Mouse (Mus musculus) kidney, embryonic 14.5 days (tissue): Measurements from ENCODE around the gene Rhbdl1. TPM values are rescaled to one million over a fixed set of nuclear protein-coding genes. Genes with fewer than 3 reads are reported as not detected.
"Not testable (repeated sequence)": the region's sequence is repeated elsewhere in the genome, so short reads cannot be mapped to it uniquely, and the experiment has no call there.

Source experiments
- ATAC-seq: fragments of 200-750 bp; cut with Nextera tagmentation; 2 replicates; pipeline ENCODE4 v1.8.0; 2017; ENCODE audit warnings: moderate number of reproducible peaks, mild to moderate bottlenecking, moderate TSS enrichment, moderate library complexity; ENCODE audit not compliant: low FRiP score, low TSS enrichment
- H3K27ac ChIP-seq: fragments of 300-500 bp; sonication (generic); 2 replicates; pipeline ENCODE4 v1.5.1; 2014; ENCODE audit warnings: low read depth, mild to moderate bottlenecking, low read length, moderate library complexity, mixed read lengths
- H3K27me3 ChIP-seq: fragments of 300-500 bp; sonication (generic); 2 replicates; pipeline ENCODE4 v1.6.1; 2014; ENCODE audit warnings: mild to moderate bottlenecking, low read length; ENCODE audit not compliant: control insufficient read depth, insufficient read depth
- H3K36me3 ChIP-seq: fragments of 300-500 bp; sonication (generic); 2 replicates; pipeline ENCODE4 v1.6.1; 2014; ENCODE audit warnings: low read length, mixed read lengths; ENCODE audit not compliant: control insufficient read depth, insufficient read depth
- H3K4me1 ChIP-seq: fragments of 300-500 bp; sonication (generic); 2 replicates; pipeline ENCODE4 v1.6.1; 2014; ENCODE audit warnings: low read length, mixed read lengths; ENCODE audit not compliant: control insufficient read depth, insufficient read depth
- H3K4me2 ChIP-seq: fragments of 300-500 bp; sonication (generic); replicated peaks from 2 replicates; pipeline ENCODE4 v1.6.1; 2014; ENCODE audit warnings: low read depth, mild to moderate bottlenecking, low read length
- H3K4me3 ChIP-seq: fragments of 300-500 bp; sonication (generic); 2 replicates; pipeline ENCODE4 v1.5.1; 2014; ENCODE audit warnings: mild to moderate bottlenecking, low read length
- H3K9ac ChIP-seq: fragments of 300-500 bp; sonication (generic); 2 replicates; pipeline ENCODE4 v1.6.1; 2014; ENCODE audit warnings: low read depth, mild to moderate bottlenecking, low read length, moderate library complexity
- H3K9me3 ChIP-seq: fragments of 300-500 bp; sonication (generic); 2 replicates; pipeline ENCODE4 v1.6.1; 2016; ENCODE audit warnings: low read length; ENCODE audit not compliant: control insufficient read depth
- WGBS: fragments of 180-500 bp; shearing (Covaris S2); extraction: QIAGEN DNeasy Blood & Tissue Kit; methylation state at CpG from one replicate; pipeline ENCODE4 v1.1.7; 2014; 5-methylcytosine and 5-hydroxymethylcytosine counted together
- polyA plus RNA-seq: library from polyadenylated mRNA; unstranded; fragments of >200 nt; fragmentation: Nextera tagmentation; extraction: Ambion mirVana; gene quantifications from 2 replicates; pipeline ENCODE4 v1.2.1, GENCODE M21; 2014

The Rhbdl1 gene
- polyA plus RNA-seq, 1 experiment from 2014 or later, result 2.0 TPM

DNA sequence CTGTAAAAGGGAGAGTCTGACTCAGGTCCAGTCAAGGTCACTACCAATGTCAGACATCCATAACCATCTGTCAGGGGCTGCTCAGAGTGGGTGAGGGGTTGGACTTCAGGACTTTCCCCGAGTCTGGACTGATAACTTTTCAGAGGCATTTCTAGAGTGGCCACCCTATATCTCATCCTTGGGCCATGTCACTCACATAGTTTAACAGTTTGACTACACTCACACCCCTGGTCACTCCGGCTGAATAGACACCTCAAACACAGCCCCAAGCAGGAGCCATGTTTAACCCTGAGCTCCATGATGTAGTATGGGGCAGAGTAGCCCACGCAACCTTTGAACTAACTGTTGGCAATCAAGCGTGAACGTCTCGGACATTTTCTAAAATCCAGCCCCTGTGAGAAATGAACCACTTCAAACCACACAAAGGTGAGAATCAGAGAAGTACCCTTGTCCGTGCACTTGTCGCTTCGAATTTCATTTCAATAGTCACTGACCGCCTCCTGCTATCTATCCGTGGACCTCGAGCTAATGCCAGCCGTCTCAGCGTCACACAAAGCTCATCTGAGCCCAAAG is 37.1 kb upstream of the Rhbdl1 start:
- 0 out of 2 replicates have a peak, but pooled peaks have one; percentile 9 for ATAC-seq
- Histone ChIP-seq H3K4me1 (peaks cover 16% of the 10 kb centered on the region; the same call in 1 of the 2 replicates), H3K4me2 (peak overlapping the region; percentile 73), H3K9me3 (no peaks in the 10 kb centered on the region), H3K4me3 (peak overlapping the region; percentile 69), H3K27me3 (no peaks in the 10 kb centered on the region), H3K27ac (peak overlapping the region; percentile 79), H3K36me3 (peaks cover 17% of the 10 kb centered on the region), H3K9ac (peak overlapping the region; percentile 75; the same call in 1 of the 2 replicates)
- WGBS, result 5% methylated on average over 14 of the region's 14 CpGs

DNA sequence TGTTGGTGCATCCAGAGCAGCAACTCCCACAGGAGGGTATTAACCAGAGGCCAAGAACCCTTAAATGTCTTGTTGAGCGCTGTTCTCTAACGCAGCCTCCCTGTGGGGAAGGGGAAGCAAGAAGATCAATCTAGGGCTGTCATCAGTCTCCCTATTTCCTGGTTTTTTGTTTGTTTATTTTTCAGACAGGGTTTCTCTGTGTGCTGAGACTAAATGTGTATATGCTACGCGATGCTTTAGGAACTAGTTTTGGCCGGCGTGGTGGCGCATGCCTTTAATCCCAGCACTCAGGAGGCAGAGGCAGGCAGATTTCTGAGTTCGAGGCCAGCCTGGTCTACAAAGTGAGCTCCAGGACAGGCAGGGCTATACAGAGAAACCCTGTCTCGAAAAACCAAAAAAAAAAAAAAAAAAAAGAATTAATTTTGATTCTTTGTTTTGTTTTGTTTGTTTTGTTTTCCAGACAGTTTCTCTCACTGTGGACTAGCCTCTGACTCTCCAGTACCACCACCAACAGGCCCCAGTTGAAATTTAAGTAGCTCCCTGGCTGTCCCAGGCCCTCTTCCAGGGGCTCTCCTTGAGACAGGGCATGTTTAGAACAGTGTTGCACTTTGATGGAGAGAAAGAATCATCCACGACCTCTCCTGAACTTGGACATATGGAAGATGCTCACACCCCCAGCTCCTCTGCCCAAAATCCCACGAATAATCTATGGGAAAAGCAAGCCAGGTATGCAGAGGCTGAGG is 36.5 kb upstream of the Rhbdl1 start:
- Histone ChIP-seq H3K4me2 (peak overlapping the region; percentile 73; the same call in 1 of the 2 replicates), H3K27me3 (no peaks in the 10 kb centered on the region), H3K4me1 (peaks cover 21% of the 10 kb centered on the region; the same call in 1 of the 2 replicates), H3K9ac (no peak overlapping the region), H3K4me3 (peak overlapping the region; percentile 69; the same call in 1 of the 2 replicates), H3K9me3 (no peaks in the 10 kb centered on the region), H3K36me3 (peaks cover 11% of the 10 kb centered on the region), H3K27ac (no peak overlapping the region)
- 69% methylated on average over 11 of the region's 11 CpGs for WGBS
- ATAC-seq, result no peak

- Histone ChIP-seq H3K4me3 (no peak overlapping the region), H3K27ac (no peak overlapping the region)
- 87% methylated on average over 3 of the region's 3 CpGs for WGBS
Observed at GRCm38 (mm10) chr17:25872676-25873075, 35.6 kb upstream of the Rhbdl1 start.

GRCm38 (mm10) chr17:25871566-25871965 is 34.5 kb upstream of the Rhbdl1 start:
- H3K9me3 ChIP-seq, H3K27me3 ChIP-seq, ATAC-seq, H3K36me3 ChIP-seq, H3K9ac ChIP-seq, H3K4me3 ChIP-seq, H3K4me2 ChIP-seq, H3K27ac ChIP-seq: not testable (repeated sequence)
- H3K4me1 ChIP-seq, result peaks cover 26% of the 10 kb centered on the region; the same call in 1 of the 2 replicates

More at GRCm38 (mm10) chr17:25872676-25873075, 35.6 kb upstream of the Rhbdl1 start:
- Histone ChIP-seq H3K36me3 (peaks cover 2% of the 10 kb centered on the region; the same call in 1 of the 2 replicates), H3K27me3 (no peaks in the 10 kb centered on the region), H3K9ac (no peak overlapping the region), H3K4me1 (peaks cover 25% of the 10 kb centered on the region; the same call in 1 of the 2 replicates), H3K9me3 (no peaks in the 10 kb centered on the region), H3K4me2 (no peak overlapping the region)
- ATAC-seq, result no peak

GRCm38 (mm10) chr17:25869954-25870353 is 32.9 kb upstream of the Rhbdl1 start:
- no peaks in the 10 kb centered on the region for H3K27me3 ChIP-seq
- no peak for ATAC-seq
- peaks cover 18% of the 10 kb centered on the region; the same call in 1 of the 2 replicates for H3K4me1 ChIP-seq
- H3K4me3 ChIP-seq, result no peak overlapping the region
- no peak overlapping the region for H3K27ac ChIP-seq
- H3K9ac ChIP-seq, result no peak overlapping the region
- WGBS, result 80% methylated on average over 2 of the region's 2 CpGs
- H3K4me2 ChIP-seq, result no peak overlapping the region
- no peaks in the 10 kb centered on the region for H3K36me3 ChIP-seq
- H3K9me3 ChIP-seq, result no peaks in the 10 kb centered on the region

DNA sequence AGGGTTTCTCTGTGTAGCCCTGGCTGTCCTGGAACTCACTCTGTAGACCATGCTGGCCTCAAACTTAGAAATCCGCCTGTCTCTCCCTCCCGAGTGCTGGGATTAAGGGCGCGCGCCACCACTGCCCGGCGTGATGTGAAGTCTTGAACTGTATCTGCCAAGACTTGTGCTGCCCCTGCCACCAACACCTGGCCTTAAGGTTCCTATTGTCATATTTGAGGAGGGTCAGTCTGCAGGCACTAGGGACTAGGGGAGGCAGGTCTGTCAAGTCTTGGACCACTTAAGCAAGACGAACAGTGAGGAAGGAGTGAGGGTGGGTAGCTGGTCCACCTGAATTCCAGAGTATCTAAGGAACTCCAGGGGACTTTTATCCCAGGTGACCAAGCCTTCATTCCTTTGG is 32.4 kb upstream of the Rhbdl1 start:
- Histone ChIP-seq H3K4me2 (no peak overlapping the region), H3K4me1 (peaks cover 18% of the 10 kb centered on the region; the same call in 1 of the 2 replicates), H3K27me3 (no peaks in the 10 kb centered on the region), H3K36me3 (no peaks in the 10 kb centered on the region), H3K9ac (no peak overlapping the region), H3K27ac (no peak overlapping the region), H3K9me3 (no peaks in the 10 kb centered on the region), H3K4me3 (no peak overlapping the region)
- 93% methylated on average over 8 of the region's 8 CpGs for WGBS
- ATAC-seq, result no peak

DNA sequence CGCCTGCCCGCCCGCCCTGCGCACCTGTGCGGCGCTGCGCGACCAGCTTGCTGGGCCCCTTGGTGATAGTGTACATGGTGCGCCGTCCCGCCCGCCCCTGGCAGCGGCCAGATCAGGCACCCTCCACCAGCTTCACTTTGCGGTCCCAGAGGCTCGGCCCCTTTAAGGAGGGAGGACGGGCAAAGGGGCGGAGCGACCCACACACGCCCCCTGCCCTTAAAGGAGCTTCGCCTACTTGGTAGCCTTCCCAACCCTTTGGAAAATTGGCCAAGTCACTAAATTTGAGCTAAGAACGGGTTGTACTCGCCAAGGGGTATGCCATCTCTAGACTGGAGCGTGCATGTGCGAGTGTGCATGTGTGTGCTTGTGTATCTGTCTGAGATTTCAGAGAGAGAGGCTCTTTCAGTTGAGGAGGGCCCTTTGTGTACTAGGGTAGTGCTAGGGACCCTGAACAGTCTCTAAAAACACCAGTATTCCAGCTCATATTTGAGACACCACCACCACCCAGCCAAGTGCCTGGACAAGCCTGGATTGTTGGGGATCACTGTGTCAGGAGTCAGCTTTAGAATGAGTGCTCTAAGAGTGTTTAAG is 31.6 kb upstream of the Rhbdl1 start, which contains the start of gene Mcrip2:
Mcrip2 (minus strand) TSS at position 164 of the 591 bp plus-strand sequence.
- peak within 1 kb of the TSS; percentile 51 for H3K27ac ChIP-seq
- H3K9ac ChIP-seq, result peak within 1 kb of the TSS; percentile 72
- peak within 1 kb of the TSS; percentile 93 for H3K4me2 ChIP-seq
- ATAC-seq, result peak; percentile 84
- H3K36me3 ChIP-seq, result no peaks in the 10 kb centered on the region
- H3K4me3 ChIP-seq, result peak within 1 kb of the TSS; percentile 77
- peaks cover 13% of the 10 kb centered on the region; the same call in 1 of the 2 replicates for H3K4me1 ChIP-seq
- under 1% methylated on average over 24 of the region's 24 CpGs for WGBS
- no peaks in the 10 kb centered on the region for H3K9me3 ChIP-seq
- no peaks in the 10 kb centered on the region for H3K27me3 ChIP-seq

- WGBS, result 2% methylated on average over 41 of the region's 42 CpGs
- H3K9me3 ChIP-seq, result no peaks in the 10 kb centered on the region
- peak; percentile 51 for ATAC-seq
- H3K4me3 ChIP-seq, result peak overlapping the region; percentile 77
- H3K36me3 ChIP-seq, result no peaks in the 10 kb centered on the region
- H3K27ac ChIP-seq, result peak overlapping the region; percentile 51
- H3K27me3 ChIP-seq, result no peaks in the 10 kb centered on the region
- peaks cover 13% of the 10 kb centered on the region; the same call in 1 of the 2 replicates for H3K4me1 ChIP-seq
- peak overlapping the region; percentile 93 for H3K4me2 ChIP-seq
- H3K9ac ChIP-seq, result peak overlapping the region; percentile 72
Observed at GRCm38 (mm10) chr17:25867836-25868600, 30.9 kb upstream of the Rhbdl1 start.
